Mouse (Mus musculus) adrenal gland, postnatal 25 days (tissue): Measurements from ENCODE around the gene Ticrr. TPM values are rescaled to one million over a fixed set of nuclear protein-coding genes. Genes with fewer than 3 reads are reported as not detected.

Source experiments
- DNase-seq: peaks from one replicate; pipeline ENCODE4 v3.0.0; 2021; ENCODE audit warnings: mixed read lengths
- long read RNA-seq: library from polyadenylated mRNA; stranded (forward); transcript quantifications from one replicate; pipeline ENCODE4 v2.0.0, GENCODE M21; 2021
- total RNA-seq: library from RNA; stranded (reverse); gene quantifications from 2 replicates; pipeline ENCODE4 v1.2.3, GENCODE M21; 2021

The Ticrr gene
- 0.90 and 1.1 TPM in 2 replicates for total RNA-seq
- long read RNA-seq, partial matches to known transcripts = 1 of 1 reads
- long read RNA-seq, other reads (novel, unspliced or antisense) = 0 of 1 reads

DNA sequence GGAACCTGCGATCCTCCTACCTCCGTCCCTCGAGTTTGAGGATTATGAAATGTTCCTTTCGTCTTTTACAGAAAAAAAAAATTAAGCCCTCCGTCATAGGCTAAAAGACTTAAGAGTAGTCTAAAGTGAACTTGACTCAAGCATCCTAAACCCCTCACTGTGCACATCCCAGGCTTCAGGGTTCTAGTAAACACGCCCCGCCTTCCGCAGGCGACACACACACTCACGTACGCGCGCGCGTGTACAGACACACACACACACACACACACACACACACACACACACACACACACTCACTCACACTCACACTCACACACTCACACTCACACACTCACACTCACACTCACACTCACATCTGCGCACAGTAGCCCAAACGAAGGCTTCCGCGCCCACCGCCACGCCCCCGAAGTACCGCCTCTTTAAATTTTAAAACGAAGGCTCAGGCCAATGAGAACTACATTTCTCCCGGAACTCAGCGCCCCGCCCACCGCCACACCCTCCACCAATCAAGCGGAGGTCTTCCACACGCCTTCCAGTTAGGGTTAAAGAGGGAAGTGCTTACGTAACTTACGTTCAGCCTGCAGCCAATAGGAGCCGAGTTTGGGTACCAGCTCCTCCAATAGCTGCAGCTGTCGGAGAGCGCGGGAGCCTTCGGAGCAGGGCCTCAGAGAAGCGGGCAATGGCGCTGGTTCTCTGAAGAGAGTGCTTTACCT lies at the start of gene Ticrr:
TSS of gene Ticrr (plus strand) at position 619 of the 713 bp plus-strand sequence.
- DNase-seq = peak; percentile 95

DNA sequence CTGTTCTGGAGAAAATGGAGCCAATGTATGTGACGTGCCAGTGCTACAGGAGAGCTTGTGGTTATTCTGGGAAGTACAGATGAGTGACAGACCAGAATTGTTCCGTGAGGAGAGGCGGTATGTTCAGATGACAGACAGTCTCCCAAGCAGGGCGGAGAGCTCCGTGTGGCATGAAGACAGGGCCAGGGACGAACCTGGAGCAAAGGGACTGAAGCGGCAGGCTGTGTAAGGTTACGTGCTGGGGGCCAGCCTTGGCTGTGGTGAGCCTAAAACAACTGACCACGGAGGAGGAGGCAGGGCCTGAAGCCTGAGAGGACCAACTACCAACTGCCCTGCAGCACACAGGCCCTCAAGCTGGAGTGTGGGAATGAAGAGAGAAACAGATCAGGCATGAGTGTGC lies 48.1 kb upstream of the Ticrr start:
- no peak for DNase-seq

DNA sequence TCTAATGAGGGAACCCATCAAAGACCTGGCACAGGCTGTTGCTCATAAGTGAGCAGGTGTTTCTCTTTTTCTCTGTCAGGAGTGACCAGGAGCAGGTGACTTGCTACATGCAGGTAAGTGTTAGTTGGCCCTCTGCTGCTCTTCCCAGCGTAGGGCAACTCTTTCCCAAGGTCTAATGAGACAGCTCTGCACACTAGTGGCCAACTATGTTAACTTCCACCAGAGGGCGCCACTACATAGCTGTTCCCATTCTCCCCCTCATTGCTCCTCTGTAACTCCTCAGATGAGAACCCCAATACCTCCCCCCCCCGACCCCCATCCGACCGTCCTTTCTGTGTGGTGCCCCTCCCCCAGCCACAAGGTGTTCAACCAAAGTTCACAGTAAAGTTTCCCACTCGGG lies 47.2 kb upstream of the Ticrr start:
- DNase-seq = peak; percentile 54

DNA sequence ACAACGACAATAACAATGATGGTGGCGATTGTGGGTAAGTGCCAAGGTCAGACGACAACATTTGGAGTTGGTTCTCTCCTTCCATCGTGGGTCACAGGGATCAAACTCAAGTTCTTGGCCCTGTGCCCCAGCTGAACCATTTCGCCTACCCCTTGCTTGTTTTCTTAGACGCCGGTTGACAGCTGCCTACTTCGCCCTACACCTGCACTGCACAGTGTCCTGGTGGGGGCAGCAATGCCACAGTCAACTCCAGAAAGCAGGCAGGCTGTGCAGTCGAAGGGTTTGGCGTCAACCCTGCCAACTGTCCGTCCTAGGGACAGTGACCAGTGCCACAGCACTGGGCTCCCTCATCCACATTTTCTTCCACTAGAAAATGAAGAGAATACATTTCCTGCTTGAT lies 46.7 kb upstream of the Ticrr start:
- DNase-seq = no peak

DNA sequence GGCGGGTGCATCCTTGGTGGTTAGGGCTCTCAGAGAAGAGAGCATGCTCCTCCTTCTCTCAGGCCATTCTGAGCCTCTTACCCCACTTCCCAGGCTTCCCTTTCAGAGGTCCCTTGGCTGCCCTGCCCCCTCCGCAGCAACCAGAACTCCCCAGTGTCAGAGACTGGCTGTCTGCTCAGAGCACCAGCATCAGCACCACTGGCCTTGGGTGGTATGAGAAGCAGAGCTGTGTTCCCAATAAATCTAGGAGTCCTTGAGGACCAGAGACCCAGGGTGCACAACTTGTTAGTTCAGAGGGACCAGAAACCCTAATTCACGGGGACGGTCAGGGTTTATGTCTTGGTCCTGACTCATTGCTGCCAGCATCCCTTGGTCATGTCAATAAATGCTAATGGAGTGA lies 45.0 kb upstream of the Ticrr start:
- no peak for DNase-seq

DNA sequence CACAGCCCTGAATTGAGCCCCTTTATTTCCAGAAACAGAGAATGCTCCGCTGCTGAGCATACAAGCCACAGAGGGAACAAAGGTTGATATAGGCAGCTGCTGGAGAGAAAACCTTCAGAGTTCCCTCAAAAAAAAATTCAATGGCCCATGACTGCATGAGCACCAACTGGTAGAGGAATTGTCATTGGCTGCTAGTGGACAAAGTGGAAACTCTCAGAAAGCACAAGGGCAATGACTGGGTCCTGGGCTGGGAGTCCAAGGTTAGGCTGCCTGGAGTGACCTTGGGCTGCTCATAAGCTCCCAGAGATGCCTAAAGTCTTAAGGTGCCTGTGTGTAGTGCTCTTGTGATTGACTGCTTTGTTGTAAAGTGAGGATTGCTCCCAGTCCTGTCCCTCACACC lies 44.1 kb upstream of the Ticrr start:
- DNase-seq = peak; percentile 37

DNA sequence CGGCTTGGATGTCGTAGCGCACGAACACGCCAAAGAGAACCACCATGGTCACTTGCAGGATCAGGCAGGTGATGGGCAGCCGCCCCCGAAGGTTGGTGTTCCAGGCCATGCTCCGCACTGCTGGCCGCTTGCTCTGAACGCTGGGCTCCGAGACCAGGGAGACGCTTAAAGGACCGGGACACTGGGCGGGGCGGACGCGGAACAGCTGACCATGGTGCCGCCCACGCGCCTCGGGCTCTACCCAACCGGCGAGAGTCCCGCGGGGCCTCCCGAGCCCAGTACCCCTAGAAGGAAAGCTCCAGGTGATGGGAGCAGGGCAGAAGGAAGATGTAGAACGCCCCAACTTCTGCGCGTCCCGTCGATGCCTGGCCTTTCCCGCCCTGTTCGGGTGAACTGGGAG lies 42.6 kb upstream of the Ticrr start, which contains the start of gene Rhcg:
TSS of gene Rhcg (minus strand) at position 240 of the 400 bp plus-strand sequence.
- DNase-seq = peak; percentile 50

DNA sequence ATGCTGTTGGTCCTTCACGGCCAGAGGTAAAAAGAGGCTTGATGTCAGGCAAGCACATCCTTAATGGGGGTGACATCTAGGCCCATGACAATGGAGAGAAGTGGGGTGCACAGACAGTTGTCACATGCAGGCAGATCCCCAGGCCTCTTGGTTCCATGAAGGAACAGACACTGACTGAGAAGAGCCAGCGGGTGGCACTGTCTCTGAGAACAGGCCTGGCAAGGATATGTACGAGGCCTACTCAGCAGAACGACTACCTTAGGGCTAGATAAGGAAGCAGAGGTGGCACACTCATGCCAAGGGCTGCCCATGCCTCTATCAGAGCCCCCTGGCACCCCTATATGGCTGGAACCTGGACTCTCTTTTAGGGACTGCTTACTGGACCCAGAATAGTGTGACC lies 40.5 kb upstream of the Ticrr start:
- DNase-seq = no peak

DNA sequence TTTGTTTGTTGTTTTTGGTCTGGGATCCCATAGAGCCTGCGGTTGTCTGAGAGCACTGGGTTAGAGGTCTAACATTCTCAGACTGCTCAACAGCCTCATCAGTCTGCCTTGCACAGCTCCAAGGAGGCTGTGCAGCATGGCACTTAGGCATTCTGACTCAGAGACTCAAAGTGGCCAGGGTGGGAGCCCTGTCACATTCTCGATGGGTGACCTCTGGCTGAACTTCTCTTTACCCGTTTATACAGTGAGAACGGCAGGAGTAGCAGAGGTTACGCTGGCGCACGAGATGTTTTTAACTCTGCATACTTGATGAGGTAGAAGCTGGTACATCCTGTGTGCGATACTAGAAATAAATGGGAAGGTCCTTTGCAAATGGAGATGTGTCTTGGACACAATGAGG lies 36.9 kb upstream of the Ticrr start:
- DNase-seq = no peak

DNA sequence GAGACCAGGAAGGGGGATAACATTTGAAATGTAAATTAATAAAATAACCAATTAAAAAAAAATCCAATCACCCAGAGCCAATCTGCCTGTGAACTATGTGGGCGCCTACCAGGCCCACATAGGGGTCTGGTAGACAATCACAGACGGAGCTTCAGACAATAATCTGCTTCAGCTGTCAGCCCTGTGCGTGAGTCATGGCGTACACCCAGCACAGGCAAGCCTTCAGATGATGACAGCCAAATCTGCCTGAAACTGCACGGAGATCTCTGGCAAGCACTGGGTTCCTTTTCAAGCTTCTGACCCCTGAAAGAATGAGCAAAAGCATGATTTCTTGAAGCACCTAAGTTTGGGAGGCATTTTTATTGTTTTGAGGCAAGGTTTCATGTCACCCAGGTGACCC lies 33.8 kb upstream of the Ticrr start:
- DNase-seq = no peak

DNA sequence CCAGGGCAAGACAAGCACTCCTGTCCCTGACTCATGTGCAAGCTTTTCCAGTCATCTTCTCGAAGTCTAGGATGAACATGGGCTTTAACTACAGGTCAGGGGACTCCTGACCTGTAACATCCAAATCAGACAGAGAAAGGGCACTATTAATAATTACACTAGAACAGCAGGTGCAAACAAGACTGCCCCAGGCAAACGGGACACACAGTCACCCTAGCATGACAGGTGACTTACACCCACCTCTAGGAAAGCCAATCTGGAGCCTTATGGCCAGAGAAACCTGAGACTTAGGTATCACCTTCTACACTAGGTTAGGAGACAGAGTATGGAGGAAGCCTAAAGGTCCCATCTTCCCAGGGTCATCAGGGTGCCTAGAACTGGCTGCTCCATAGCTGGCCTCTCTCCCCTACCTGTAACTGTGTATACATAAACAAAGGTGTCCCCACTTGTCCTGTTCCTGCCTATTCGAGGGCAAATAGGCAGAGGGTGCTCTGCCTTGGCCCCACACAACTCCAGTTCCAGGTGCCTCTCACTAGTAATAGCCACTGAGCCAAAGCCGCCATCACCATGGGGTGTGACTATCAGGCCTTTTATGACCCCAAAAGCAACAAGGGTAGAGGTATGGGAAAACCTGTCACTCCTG lies 31.6 kb upstream of the Ticrr start:
- DNase-seq = no peak

DNA sequence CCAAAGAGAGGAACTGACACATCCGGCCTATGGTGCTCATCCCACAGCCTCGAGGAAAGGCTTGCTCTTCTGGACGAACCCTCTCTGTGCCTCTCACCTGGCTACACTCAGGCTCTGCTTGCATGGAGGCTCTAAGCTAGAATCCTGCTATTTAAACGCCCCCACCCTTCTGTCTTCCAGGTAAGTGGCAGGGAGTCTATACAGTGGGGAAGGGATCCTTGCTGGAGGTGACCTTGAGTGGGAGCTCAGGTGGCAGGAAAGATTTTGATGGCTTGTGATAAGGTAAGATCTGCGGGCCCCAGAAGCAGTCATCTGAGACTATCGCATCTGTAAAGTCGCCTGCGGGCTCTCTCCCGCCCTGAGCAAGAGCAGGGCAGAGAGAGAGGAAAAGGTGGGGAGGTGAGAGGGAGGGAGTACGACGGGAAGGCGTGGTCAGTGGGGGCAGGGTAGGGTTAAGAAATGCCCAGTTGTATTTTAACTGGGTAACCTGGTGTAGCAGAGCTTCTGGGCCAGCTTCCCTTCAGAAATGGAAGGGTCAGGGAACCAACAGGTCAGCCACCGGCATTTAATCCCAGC lies 28.1 kb upstream of the Ticrr start:
- no peak for DNase-seq

DNA sequence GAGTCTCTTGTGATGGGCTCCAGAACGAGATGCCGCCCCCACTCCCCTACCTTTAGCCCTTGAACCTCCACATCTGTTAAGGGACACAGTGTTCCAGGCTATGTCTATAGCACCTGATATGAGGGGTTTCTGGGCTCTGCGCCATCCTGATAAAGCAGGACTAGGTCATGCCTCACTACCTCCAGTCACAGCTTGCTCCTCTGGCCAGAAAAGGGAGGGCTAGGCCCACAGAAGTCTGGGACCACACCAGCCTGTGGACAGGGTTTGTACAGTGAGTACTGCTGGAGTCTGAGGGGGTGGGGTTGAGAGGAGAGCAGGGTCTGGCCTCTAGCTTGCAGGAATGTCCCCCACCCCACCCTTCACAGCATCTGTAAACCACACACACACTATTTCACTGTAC lies 12.8 kb upstream of the Ticrr start:
- DNase-seq = no peak

DNA sequence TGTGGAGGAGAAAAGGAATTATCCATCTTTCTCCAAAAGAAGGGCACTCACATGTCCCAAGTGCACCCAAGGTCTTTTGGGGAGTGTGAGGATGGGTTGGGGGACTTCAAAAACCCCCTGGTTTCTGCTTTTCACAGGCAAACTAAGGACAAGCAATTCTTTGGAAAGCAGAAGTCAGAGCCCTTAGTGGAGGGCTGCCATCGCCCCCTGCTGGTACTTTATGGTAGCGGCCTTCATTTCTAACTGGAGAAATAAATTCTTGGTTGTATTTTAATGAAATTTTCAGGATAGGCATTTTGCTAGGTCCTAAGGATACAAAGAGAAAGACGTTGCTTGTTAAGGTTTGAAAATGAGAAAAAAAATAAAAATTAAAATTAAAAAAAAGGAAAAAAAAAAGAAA lies 11.0 kb upstream of the Ticrr start:
- DNase-seq = peak; percentile 67

DNA sequence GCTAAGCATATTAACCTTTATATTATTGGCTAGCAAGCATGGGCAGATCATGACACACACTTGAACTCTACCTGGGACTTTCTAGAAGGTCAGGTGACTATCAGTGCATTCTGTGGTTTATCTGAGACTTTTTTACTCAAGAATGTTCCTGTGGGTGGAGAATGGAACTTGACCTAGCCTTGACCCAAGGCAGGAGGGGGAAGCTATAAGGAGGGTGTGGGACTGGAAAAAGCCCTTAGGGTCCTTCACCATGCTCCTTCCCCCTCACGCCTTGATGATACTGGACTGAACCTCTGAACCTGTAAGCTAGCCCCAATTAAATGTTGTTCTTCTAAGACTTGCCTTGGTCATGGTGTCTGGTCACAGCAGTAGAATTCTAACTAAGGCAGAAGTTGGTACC lies 5.8 kb upstream of the Ticrr start:
- DNase-seq = no peak

DNA sequence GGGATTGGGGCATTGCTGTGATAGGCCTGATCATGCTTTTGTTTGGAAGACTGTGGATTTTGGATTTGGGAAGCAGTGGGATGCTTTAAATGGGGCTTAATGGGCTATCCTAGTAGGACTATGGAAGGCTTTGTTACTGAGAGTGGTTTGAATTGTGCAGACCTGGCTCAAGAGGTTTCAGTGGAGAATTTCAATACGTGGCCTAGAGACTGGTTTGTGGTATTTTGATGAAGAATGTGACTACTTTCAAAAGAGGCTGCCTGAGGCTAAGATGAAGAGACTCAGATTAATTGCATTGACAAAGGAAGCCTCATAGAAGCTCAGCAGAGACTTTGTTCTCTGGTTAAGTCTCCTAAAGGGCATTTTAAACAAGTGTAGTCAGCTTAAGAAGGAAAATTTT lies 5.4 kb upstream of the Ticrr start:
- no peak for DNase-seq

DNA sequence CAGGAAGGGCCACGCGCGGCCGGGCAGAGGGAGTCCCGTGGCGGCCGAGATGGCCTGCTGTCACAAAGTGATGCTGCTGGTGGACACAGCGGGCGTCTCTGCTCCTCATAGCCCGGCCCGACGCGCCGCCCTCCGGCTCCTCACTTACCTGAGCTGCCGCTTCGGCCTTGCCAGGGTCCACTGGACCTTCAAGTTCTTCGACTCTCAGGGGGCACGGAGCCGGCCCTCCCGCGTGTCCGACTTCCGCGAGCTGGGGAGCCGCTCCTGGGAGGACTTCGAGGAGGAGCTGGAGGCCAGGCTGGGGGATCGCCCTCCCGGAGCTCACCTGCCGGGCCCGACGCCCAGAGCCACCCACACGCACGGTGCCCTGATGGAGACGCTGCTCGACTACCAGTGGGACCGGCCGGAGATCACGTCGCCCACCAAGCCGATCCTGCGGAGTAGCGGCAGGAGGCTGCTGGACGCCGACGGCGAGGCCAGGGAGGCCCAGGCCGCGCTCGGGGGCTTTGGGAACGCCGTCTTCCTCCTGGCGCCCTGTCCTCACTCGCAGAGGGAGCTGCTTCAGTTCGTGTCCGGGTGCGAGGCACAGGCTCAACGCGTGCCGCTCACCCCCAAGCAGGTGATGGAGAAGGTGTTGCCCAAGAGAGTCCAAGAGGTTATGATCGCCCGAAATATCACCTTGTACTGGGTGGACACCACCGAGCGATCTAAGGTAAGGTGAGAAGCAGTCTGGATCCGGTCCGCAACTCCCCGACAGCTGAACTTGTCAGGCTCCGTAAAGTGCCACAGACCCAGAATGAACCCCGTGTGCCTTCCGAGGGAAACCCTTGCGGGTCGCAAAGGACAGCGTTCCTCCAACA lies 525 bp downstream of the Ticrr start:
- peak; percentile 6 for DNase-seq

DNA sequence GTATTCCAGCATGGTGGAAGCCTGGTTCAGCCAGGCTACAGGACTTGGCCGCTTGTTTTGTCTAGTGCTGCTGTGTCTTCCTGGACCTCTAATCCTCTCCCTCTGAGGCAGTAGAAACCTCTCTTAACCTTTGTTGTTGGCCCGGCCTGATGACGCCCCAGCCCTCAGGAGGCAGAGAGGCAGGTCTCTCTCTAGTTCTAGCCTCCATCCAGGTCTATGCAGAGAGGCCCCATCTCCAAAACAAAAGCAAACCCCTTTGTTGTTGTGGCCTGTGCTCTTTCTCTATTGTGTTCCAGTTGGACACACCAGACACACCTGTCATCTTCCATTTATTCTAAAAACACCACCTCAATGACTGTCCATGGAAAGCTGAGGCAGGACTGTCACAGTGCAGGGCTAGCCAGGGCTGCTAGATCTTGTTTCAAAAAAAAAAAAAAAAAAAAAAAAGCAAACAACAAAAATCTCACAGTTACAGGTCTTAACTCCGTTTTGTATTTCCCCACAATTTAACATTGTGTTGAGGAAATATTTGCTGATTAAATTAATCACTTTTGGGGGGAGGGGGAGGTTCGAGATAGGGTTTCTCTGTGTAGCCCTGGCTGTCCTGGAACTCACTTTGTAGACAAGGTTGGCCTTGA lies 1.4 kb downstream of the Ticrr start:
- DNase-seq = no peak

DNA sequence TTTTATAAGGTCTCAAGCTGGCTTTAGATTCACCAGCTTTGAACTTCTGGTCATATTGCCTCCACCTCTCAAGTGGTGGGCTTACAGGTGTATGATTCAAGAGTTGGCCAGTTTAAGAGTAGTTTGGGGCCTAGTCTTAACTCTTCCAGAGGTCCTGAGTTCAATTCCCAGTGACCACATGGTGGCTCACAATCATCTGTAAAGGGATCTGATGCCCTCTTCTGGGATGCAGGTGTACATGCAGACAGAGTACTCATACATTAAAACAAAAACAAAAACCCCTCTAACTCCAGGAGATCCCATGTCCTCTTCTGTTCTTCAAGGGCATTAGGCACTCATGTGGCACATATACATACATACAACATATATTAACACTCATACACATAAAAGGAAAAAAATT lies 6.7 kb downstream of the Ticrr start:
- DNase-seq = no peak

DNA sequence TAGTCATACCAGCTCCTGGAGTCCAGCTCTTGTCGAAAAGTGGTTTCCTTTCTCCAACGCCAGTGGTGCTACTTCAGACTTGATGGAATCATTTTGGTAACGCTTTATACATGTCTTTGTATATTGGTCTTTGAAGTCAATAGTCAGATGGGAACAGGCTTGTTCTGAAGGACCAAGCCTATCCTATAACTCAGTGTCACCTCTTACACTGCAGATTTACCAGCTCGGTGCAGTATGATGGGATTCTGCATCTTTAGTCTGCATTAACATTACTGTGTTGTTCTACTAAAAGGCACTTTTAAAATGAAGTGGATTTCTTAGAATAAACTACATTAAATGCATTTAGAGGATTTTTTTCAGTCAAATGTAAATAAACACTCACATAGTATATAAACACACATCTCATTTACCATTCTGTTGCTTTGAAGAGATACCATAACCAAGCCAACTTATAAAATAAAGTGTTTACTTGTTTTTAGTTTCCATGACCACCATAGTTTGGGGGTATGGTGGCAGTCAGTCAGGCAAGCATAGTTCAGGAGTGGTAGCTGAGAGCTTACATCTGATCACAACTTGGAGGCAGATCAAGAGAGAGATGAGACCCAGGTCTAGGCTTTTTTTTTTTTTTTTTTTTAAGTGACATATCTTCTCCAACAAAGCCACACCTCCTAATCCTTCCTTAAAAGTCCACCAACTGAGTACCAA lies 11.1 kb downstream of the Ticrr start:
- no peak for DNase-seq

DNA sequence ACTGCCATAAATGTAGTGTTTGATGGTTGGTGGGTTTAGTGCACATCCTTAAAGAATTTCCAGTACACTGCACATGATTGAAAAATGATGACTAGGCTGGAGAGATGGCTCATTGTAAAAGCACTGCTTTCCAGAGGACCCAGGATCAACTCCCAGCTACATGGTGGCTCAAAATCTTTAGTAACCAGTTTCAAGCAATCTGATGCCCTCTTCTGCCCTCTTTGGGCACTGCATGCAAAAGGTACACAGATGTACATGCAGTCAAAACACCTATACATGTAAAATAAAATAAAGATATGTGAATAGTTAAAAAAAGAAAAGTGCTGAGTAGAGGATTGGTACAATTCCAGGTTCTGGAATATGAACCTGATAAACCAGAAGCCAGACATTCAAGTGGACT lies 19.2 kb downstream of the Ticrr start:
- DNase-seq = no peak

DNA sequence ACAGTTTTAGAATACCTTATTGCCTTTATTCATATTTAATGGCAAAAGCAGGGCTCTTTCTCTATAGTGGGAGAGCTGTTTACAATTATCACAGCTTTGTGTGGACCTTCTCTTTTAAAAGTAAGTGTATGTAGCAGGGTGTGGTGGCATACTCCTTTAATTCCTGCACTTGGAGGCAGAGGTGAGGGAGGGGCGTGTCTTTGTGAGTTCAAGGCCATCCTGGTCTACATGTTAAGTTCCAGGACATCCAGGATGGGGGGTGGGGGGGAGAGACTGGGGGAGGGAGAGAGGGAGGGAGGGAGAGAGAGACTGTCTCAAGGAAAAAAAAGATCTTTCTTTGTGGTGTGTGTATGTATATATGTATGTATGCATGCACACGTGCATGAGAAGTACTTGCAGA lies 20.2 kb downstream of the Ticrr start:
- DNase-seq = no peak
